Mouse (Mus musculus) v-Abl transformed pro-B cells (cell line): ENCODE results near the gene Eif2ak1.
"Not testable (repeated sequence)": the region's sequence is repeated elsewhere in the genome, so short reads cannot be mapped to it uniquely, and the experiment has no call there.

Experiments used
- in situ Hi-C, 2 experiments: fragments of 400-800 bp; cut with MboI; formaldehyde crosslinking; loops; one replicate each; pipeline ENCODE4 v1.15.1; 2025; ENCODE audit not compliant: unreplicated experiment in 2 of 2

Eif2ak1 gene

GRCm38 (mm10) chr5:143817116-143817930 is at the start of gene Eif2ak1:
Eif2ak1 (plus strand) TSS chr5:143817788.
- in situ Hi-C loops, result no loop called here

- in situ Hi-C loops, result no loop called here
Measured at GRCm38 (mm10) chr5:143781951-143782350, 35.6 kb upstream of the Eif2ak1 start.

GRCm38 (mm10) chr5:143785391-143785790 is 32.2 kb upstream of the Eif2ak1 start:
- in situ Hi-C loops, result no loop called here

GRCm38 (mm10) chr5:143801216-143801615 is 16.4 kb upstream of the Eif2ak1 start:
- in situ Hi-C loops, result not testable (repeated sequence)

- in situ Hi-C loops, result no loop called here
Measured at GRCm38 (mm10) chr5:143804056-143804765, 13.4 kb upstream of the Eif2ak1 start.

GRCm38 (mm10) chr5:143807268-143807667 is 10.3 kb upstream of the Eif2ak1 start:
- in situ Hi-C loops, result no loop called here

- in situ Hi-C loops, result no loop called here
Measured at GRCm38 (mm10) chr5:143809421-143810090, 8.0 kb upstream of the Eif2ak1 start.

GRCm38 (mm10) chr5:143811653-143812052 is 5.9 kb upstream of the Eif2ak1 start:
- in situ Hi-C loops, result no loop called here

- in situ Hi-C loops, result no loop called here
Measured at GRCm38 (mm10) chr5:143814626-143815025, 3.0 kb upstream of the Eif2ak1 start.

GRCm38 (mm10) chr5:143817931-143818311 is 333 bp downstream of the Eif2ak1 start:
- in situ Hi-C loops, result no loop called here

- in situ Hi-C loops, result no loop called here
Measured at GRCm38 (mm10) chr5:143818461-143818860, 873 bp downstream of the Eif2ak1 start.

- in situ Hi-C loops, result no loop called here
Measured at GRCm38 (mm10) chr5:143818949-143819348, 1.4 kb downstream of the Eif2ak1 start.

- in situ Hi-C loops, result no loop called here
Measured at GRCm38 (mm10) chr5:143819906-143820660, 2.5 kb downstream of the Eif2ak1 start.

- in situ Hi-C loops, result no loop called here
Measured at GRCm38 (mm10) chr5:143820820-143821219, 3.2 kb downstream of the Eif2ak1 start.

GRCm38 (mm10) chr5:143871547-143872169 is 54.1 kb downstream of the Eif2ak1 start:
- in situ Hi-C loops, result no loop called here

- in situ Hi-C loops, result no loop called here
Measured at GRCm38 (mm10) chr5:143874571-143874970, 57.0 kb downstream of the Eif2ak1 start.

- in situ Hi-C loops, result no loop called here
Measured at GRCm38 (mm10) chr5:143885274-143885673, 67.7 kb downstream of the Eif2ak1 start.

GRCm38 (mm10) chr5:143890741-143891140 is 73.2 kb downstream of the Eif2ak1 start:
- in situ Hi-C loops, result no loop called here

- in situ Hi-C loops, result no loop called here
Measured at GRCm38 (mm10) chr5:143892255-143892886, 74.8 kb downstream of the Eif2ak1 start.

- in situ Hi-C loops, result no loop called here
Measured at GRCm38 (mm10) chr5:143893396-143893795, 75.8 kb downstream of the Eif2ak1 start.
